Mouse (Mus musculus): ENCODE measurements around the gene Pced1b. TPM values are rescaled to one million over a fixed set of nuclear protein-coding genes. Genes with fewer than 3 reads are reported as not detected.
"Not testable (repeated sequence)": the region's sequence is repeated elsewhere in the genome, so short reads cannot be mapped to it uniquely, and the experiment has no call there.

Pced1b gene
- polyA plus RNA-seq, 1 experiment from 2014 or later: 6.4 TPM

GRCm38 (mm10) chr15:97378061-97378460 is 131.2 kb downstream of the Pced1b start:
- ATAC-seq: no peak
- whole genome bisulfite sequencing (ENCODE audit: insufficient replicate concordance): 79% methylated on average over 4 of the region's 4 CpGs
- H3K9me3 ChIP-seq (replicated peaks): no peaks in the 10 kb centered on the region
- no peak overlapping the region for H3K4me3 ChIP-seq
- peaks cover 89% of the 10 kb centered on the region for H3K4me1 ChIP-seq
- no peak overlapping the region for H3K4me2 ChIP-seq
- H3K27me3 ChIP-seq (replicated peaks): no peaks in the 10 kb centered on the region
- peak overlapping the region; percentile 37; the same call in 1 of the 2 replicates for H3K27ac ChIP-seq
- no peak overlapping the region for H3K9ac ChIP-seq
- no peaks in the 10 kb centered on the region for H3K36me3 ChIP-seq

GRCm38 (mm10) chr15:97379489-97380304 is 132.8 kb downstream of the Pced1b start:
- H3K27ac ChIP-seq: peak overlapping the region; percentile 84
- peak overlapping the region; percentile 66 for H3K9ac ChIP-seq
- peak; percentile 99 for ATAC-seq
- WGBS (ENCODE audit: insufficient replicate concordance): 15% methylated on average over 11 of the region's 12 CpGs
- H3K9me3 ChIP-seq (replicated peaks): no peaks in the 10 kb centered on the region
- H3K4me2 ChIP-seq: peak overlapping the region; percentile 69
- peaks cover 84% of the 10 kb centered on the region for H3K4me1 ChIP-seq
- no peaks in the 10 kb centered on the region for H3K27me3 ChIP-seq (replicated peaks)
- H3K36me3 ChIP-seq: peaks cover 11% of the 10 kb centered on the region
- H3K4me3 ChIP-seq: peak overlapping the region; percentile 51

- Histone ChIP-seq H3K9ac (no peak overlapping the region), H3K4me2 (no peak overlapping the region), H3K36me3 (peaks cover 12% of the 10 kb centered on the region), H3K27me3 (replicated peaks) (no peaks in the 10 kb centered on the region), H3K9me3 (replicated peaks) (no peaks in the 10 kb centered on the region), H3K4me3 (no peak overlapping the region), H3K4me1 (peaks cover 56% of the 10 kb centered on the region), H3K27ac (no peak overlapping the region)
- 85% methylated on average over 3 of the region's 3 CpGs for WGBS (ENCODE audit: insufficient replicate concordance)
- ATAC-seq: no peak
Observed at GRCm38 (mm10) chr15:97382567-97382966, 135.7 kb downstream of the Pced1b start.

GRCm38 (mm10) chr15:97383523-97384141 is 136.7 kb downstream of the Pced1b start:
- ATAC-seq: no peak
- Histone ChIP-seq H3K4me3 (no peak overlapping the region), H3K9me3 (replicated peaks) (no peaks in the 10 kb centered on the region), H3K27ac (no peak overlapping the region), H3K9ac (no peak overlapping the region), H3K27me3 (replicated peaks) (no peaks in the 10 kb centered on the region), H3K4me2 (no peak overlapping the region), H3K4me1 (peaks cover 53% of the 10 kb centered on the region), H3K36me3 (peaks cover 12% of the 10 kb centered on the region)
- WGBS (ENCODE audit: insufficient replicate concordance): 70% methylated on average over 13 of the region's 14 CpGs

- no peak overlapping the region for H3K9ac ChIP-seq
Observed at GRCm38 (mm10) chr15:97384170-97385018, 137.5 kb downstream of the Pced1b start.

GRCm38 (mm10) chr15:97385174-97385573 is 138.3 kb downstream of the Pced1b start:
- H3K9me3 ChIP-seq (replicated peaks); H3K4me3 ChIP-seq; H3K27ac ChIP-seq; H3K27me3 ChIP-seq (replicated peaks); H3K4me2 ChIP-seq; H3K9ac ChIP-seq; ATAC-seq: not testable (repeated sequence)
- 88% methylated on average over 10 of the region's 10 CpGs for WGBS (ENCODE audit: insufficient replicate concordance)
- Histone ChIP-seq H3K36me3 (peaks cover 12% of the 10 kb centered on the region), H3K4me1 (peaks cover 42% of the 10 kb centered on the region)

More at GRCm38 (mm10) chr15:97384170-97385018, 137.5 kb downstream of the Pced1b start:
- H3K27ac ChIP-seq: no peak overlapping the region
- WGBS (ENCODE audit: insufficient replicate concordance): 90% methylated on average over 28 of the region's 28 CpGs
- H3K27me3 ChIP-seq (replicated peaks): no peaks in the 10 kb centered on the region
- H3K4me1 ChIP-seq: peaks cover 48% of the 10 kb centered on the region
- peaks cover 12% of the 10 kb centered on the region for H3K36me3 ChIP-seq
- no peak for ATAC-seq
- no peak overlapping the region for H3K4me2 ChIP-seq
- no peak overlapping the region for H3K4me3 ChIP-seq
- no peaks in the 10 kb centered on the region for H3K9me3 ChIP-seq (replicated peaks)

GRCm38 (mm10) chr15:97387793-97388192 is 140.9 kb downstream of the Pced1b start:
- no peaks in the 10 kb centered on the region for H3K9me3 ChIP-seq (replicated peaks)
- H3K27ac ChIP-seq: no peak overlapping the region
- no peak overlapping the region for H3K4me2 ChIP-seq
- no peak overlapping the region for H3K9ac ChIP-seq
- no peaks in the 10 kb centered on the region for H3K27me3 ChIP-seq (replicated peaks)
- WGBS (ENCODE audit: insufficient replicate concordance): 88% methylated on average over 6 of the region's 6 CpGs
- peaks cover 12% of the 10 kb centered on the region for H3K36me3 ChIP-seq
- ATAC-seq: no peak
- peaks cover 27% of the 10 kb centered on the region for H3K4me1 ChIP-seq
- no peak overlapping the region for H3K4me3 ChIP-seq

GRCm38 (mm10) chr15:97389577-97389976 is 142.7 kb downstream of the Pced1b start:
- Histone ChIP-seq H3K36me3 (peaks cover 2% of the 10 kb centered on the region), H3K9me3 (replicated peaks) (no peaks in the 10 kb centered on the region), H3K9ac (no peak overlapping the region), H3K27ac (no peak overlapping the region), H3K4me1 (peaks cover 15% of the 10 kb centered on the region; the same call in 1 of the 2 replicates), H3K4me3 (no peak overlapping the region), H3K27me3 (replicated peaks) (no peaks in the 10 kb centered on the region), H3K4me2 (no peak overlapping the region)
- 72% methylated on average over 4 of the region's 4 CpGs for WGBS (ENCODE audit: insufficient replicate concordance)
- ATAC-seq: no peak

- H3K4me2 ChIP-seq: no peak overlapping the region
- H3K36me3 ChIP-seq: no peaks in the 10 kb centered on the region
- 82% methylated on average over 2 of the region's 2 CpGs for WGBS (ENCODE audit: insufficient replicate concordance)
- H3K27me3 ChIP-seq (replicated peaks): no peaks in the 10 kb centered on the region
- H3K9ac ChIP-seq: no peak overlapping the region
- peaks cover 15% of the 10 kb centered on the region; the same call in 1 of the 2 replicates for H3K4me1 ChIP-seq
- H3K27ac ChIP-seq: no peak overlapping the region
- no peak overlapping the region for H3K4me3 ChIP-seq
- ATAC-seq: no peak
- no peaks in the 10 kb centered on the region for H3K9me3 ChIP-seq (replicated peaks)
Observed at GRCm38 (mm10) chr15:97390778-97391177, 143.9 kb downstream of the Pced1b start.

- Histone ChIP-seq H3K4me2 (no peak overlapping the region), H3K36me3 (no peaks in the 10 kb centered on the region), H3K27ac (no peak overlapping the region), H3K4me1 (peaks cover 15% of the 10 kb centered on the region; the same call in 1 of the 2 replicates), H3K27me3 (replicated peaks) (no peaks in the 10 kb centered on the region), H3K9me3 (replicated peaks) (no peaks in the 10 kb centered on the region), H3K9ac (no peak overlapping the region), H3K4me3 (no peak overlapping the region)
- ATAC-seq: no peak
- 83% methylated on average over 2 of the region's 2 CpGs for WGBS (ENCODE audit: insufficient replicate concordance)
Observed at GRCm38 (mm10) chr15:97391436-97391835, 144.5 kb downstream of the Pced1b start.

- no peaks in the 10 kb centered on the region for H3K36me3 ChIP-seq
- WGBS (ENCODE audit: insufficient replicate concordance): 70% methylated on average over 12 of the region's 12 CpGs
- H3K4me2 ChIP-seq: no peak overlapping the region
- no peak for ATAC-seq
- H3K4me1 ChIP-seq: peaks cover 30% of the 10 kb centered on the region
- H3K27ac ChIP-seq: no peak overlapping the region
- 0 out of 2 replicates have a peak, but pooled peaks cover 5% of the 10 kb centered on the region for H3K9me3 ChIP-seq (replicated peaks)
- H3K4me3 ChIP-seq: no peak overlapping the region
- no peaks in the 10 kb centered on the region for H3K27me3 ChIP-seq (replicated peaks)
- H3K9ac ChIP-seq: no peak overlapping the region
Observed at GRCm38 (mm10) chr15:97394561-97394960, 147.7 kb downstream of the Pced1b start.
